Mouse (Mus musculus) liver, adult 2 months (tissue): Measurements from ENCODE around the gene Adra2b. TPM values are rescaled to one million over a fixed set of nuclear protein-coding genes. Genes with fewer than 3 reads are reported as not detected.

Experiments used
- DNase-seq: peaks from one replicate; pipeline ENCODE4 v3.0.0-alpha.2; 2011; ENCODE audit warnings: low read depth, low spot score; ENCODE audit errors: extremely low read depth
- H3K27ac ChIP-seq: fragments of 200-500 bp; replicated peaks from 2 replicates; pipeline ENCODE4 v1.5.1; 2012; ENCODE audit warnings: low read depth, mild to moderate bottlenecking, control low read depth, inconsistent platforms, low read length; ENCODE audit not compliant: insufficient read depth
- H3K27me3 ChIP-seq: fragments of 200-500 bp; 2 replicates; pipeline ENCODE4 v1.6.1; 2012; ENCODE audit warnings: mild to moderate bottlenecking, moderate library complexity, low read length, inconsistent platforms; ENCODE audit not compliant: control insufficient read depth, insufficient read depth
- H3K36me3 ChIP-seq: fragments of 200-500 bp; 2 replicates; pipeline ENCODE4 v1.6.1; 2012; ENCODE audit warnings: low read length, inconsistent platforms; ENCODE audit not compliant: control insufficient read depth, insufficient read depth
- H3K4me1 ChIP-seq: fragments of 200-500 bp; 2 replicates; pipeline ENCODE4 v1.6.1; 2011; ENCODE audit warnings: low read length; ENCODE audit not compliant: control insufficient read depth, insufficient read depth
- H3K4me3 ChIP-seq: fragments of 200-500 bp; 2 replicates; pipeline ENCODE4 v1.5.1; 2011; ENCODE audit warnings: low read depth, mild to moderate bottlenecking, control low read depth, low read length, moderate library complexity; ENCODE audit not compliant: insufficient read depth
- H3K79me2 ChIP-seq: fragments of 200-500 bp; 2 replicates; pipeline ENCODE4 v1.6.1; 2012; ENCODE audit warnings: inconsistent platforms, mild to moderate bottlenecking, low read length, moderate library complexity; ENCODE audit not compliant: control insufficient read depth, insufficient read depth
- H3K9ac ChIP-seq: fragments of 200-500 bp; 2 replicates; pipeline ENCODE4 v1.6.1; 2012; ENCODE audit warnings: low read depth, mild to moderate bottlenecking, control low read depth, inconsistent platforms, low read length
- CTCF ChIP-seq: fragments of 200-500 bp; IDR thresholded peaks from 2 replicates; pipeline ENCODE4 v1.5.1; 2011; ENCODE audit warnings: low read depth, low read length, control low read depth
- POLR2A ChIP-seq: fragments of 200-500 bp; IDR thresholded peaks from 2 replicates; pipeline ENCODE4 v1.6.1; 2011; ENCODE audit warnings: low read length, control low read depth; ENCODE audit not compliant: insufficient read depth; ENCODE audit errors: extremely low read depth
- WGBS: fragments of 180-500 bp; shearing (Covaris S2); methylation state at CpG from one replicate; pipeline ENCODE4 v1.1.7; 2018; 5-methylcytosine and 5-hydroxymethylcytosine counted together
- polyA plus RNA-seq: library from polyadenylated mRNA; depleted of rRNA; stranded (reverse); fragments of >200 nt; gene quantifications from 2 replicates; pipeline ENCODE4 v1.2.3, GENCODE M21; 2012
- total RNA-seq: library from RNA; depleted of rRNA; stranded (reverse); fragments of >200 nt; gene quantifications from 2 replicates; pipeline ENCODE4 v1.2.3, GENCODE M21; 2014

The Adra2b gene
- total and polyA plus RNA-seq, 2 experiments: 2.5 to 5.0 TPM

DNA sequence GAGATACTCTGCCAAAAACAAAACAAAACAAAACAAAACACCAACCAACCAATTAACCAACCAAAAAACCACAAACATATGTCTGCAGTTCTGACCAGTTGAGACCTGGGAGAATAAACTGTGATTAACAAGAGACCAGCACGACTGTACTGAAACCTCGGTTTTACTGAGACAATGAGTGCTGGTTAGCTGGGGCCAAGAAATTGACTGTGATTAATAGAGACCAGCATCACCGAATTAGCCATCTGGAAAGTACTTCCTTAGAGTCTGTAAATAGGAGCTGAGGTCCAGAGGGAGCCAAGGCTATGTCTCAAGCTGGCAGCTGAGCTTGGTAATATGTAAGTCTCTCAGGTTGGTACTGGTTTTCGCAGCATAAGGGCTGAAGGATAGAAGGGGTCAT lies 27.8 kb downstream of the Adra2b start:
- no peak for DNase-seq
- Histone ChIP-seq H3K9ac (no peak overlapping the region), H3K4me1 (no peaks in the 10 kb centered on the region; the same call in 1 of the 2 replicates), H3K79me2 (no peaks in the 10 kb centered on the region), H3K36me3 (no peaks in the 10 kb centered on the region), H3K4me3 (no peak overlapping the region), H3K27ac (no peak overlapping the region; the same call in 1 of the 2 replicates), H3K27me3 (no peaks in the 10 kb centered on the region)
- TF ChIP-seq CTCF (no peak), POLR2A (no peak)
- 73% methylated on average over 4 of the region's 4 CpGs for WGBS

- TF ChIP-seq POLR2A (no peak), CTCF (no peak)
- Histone ChIP-seq H3K27me3 (no peaks in the 10 kb centered on the region), H3K27ac (no peak overlapping the region; the same call in 1 of the 2 replicates), H3K79me2 (no peaks in the 10 kb centered on the region), H3K4me1 (no peaks in the 10 kb centered on the region; the same call in 1 of the 2 replicates), H3K9ac (no peak overlapping the region), H3K36me3 (no peaks in the 10 kb centered on the region), H3K4me3 (no peak overlapping the region)
- WGBS: 78% methylated on average over 3 of the region's 3 CpGs
- DNase-seq: no peak
Measured at GRCm38 (mm10) chr2:127391323-127391722, 28.3 kb downstream of the Adra2b start.

- peak; percentile 64 for DNase-seq
Measured at GRCm38 (mm10) chr2:127394606-127395161, 31.7 kb downstream of the Adra2b start.

DNA sequence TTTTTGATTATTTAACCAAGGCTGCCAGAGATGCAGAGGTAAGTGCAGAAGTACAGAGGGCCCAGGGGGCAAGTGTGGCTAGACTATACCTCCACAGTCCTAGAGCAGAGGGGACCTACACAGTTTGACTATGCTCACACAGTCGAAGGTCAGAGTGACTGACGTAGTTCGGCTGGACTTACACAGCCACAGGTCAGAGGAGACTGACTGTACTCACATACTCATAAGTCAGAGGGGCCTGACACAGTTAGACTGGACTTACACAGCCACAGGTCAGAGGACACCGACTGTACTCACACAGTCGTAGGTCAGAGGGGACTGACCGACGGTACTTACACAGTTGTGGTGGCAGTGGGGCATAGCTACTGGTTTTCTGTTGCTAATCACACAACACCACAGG lies 35.7 kb downstream of the Adra2b start:
- no peak overlapping the region for H3K9ac ChIP-seq
- H3K27me3 ChIP-seq: no peaks in the 10 kb centered on the region
- no peaks in the 10 kb centered on the region for H3K36me3 ChIP-seq
- H3K27ac ChIP-seq: no peak overlapping the region
- TF ChIP-seq POLR2A (no peak), CTCF (no peak)
- H3K4me3 ChIP-seq: no peak overlapping the region
- 30% methylated on average over 7 of the region's 7 CpGs for WGBS
- DNase-seq: peak; percentile 74
- H3K4me1 ChIP-seq: peaks cover 3% of the 10 kb centered on the region; the same call in 1 of the 2 replicates
- H3K79me2 ChIP-seq: no peaks in the 10 kb centered on the region

More at GRCm38 (mm10) chr2:127394606-127395161, 31.7 kb downstream of the Adra2b start:
- no peaks in the 10 kb centered on the region for H3K79me2 ChIP-seq
- WGBS: 91% methylated on average over 5 of the region's 5 CpGs
- H3K4me3 ChIP-seq: no peak overlapping the region
- peak overlapping the region; percentile 28; the same call in 1 of the 2 replicates for H3K27ac ChIP-seq
- peaks cover 3% of the 10 kb centered on the region; the same call in 1 of the 2 replicates for H3K4me1 ChIP-seq
- TF ChIP-seq POLR2A: no peak
- TF ChIP-seq CTCF: no peak
- no peaks in the 10 kb centered on the region for H3K27me3 ChIP-seq
- no peaks in the 10 kb centered on the region for H3K36me3 ChIP-seq
- H3K9ac ChIP-seq: no peak overlapping the region

- no peak overlapping the region for H3K9ac ChIP-seq
- H3K36me3 ChIP-seq: no peaks in the 10 kb centered on the region
- H3K27me3 ChIP-seq: no peaks in the 10 kb centered on the region
- no peak for TF ChIP-seq CTCF
- no peak for TF ChIP-seq POLR2A
- H3K79me2 ChIP-seq: no peaks in the 10 kb centered on the region
- DNase-seq: no peak
- 92% methylated on average over 6 of the region's 6 CpGs for WGBS
- H3K4me3 ChIP-seq: no peak overlapping the region
- H3K27ac ChIP-seq: no peak overlapping the region
- no peaks in the 10 kb centered on the region for H3K4me1 ChIP-seq
Measured at GRCm38 (mm10) chr2:127411126-127411525, 48.1 kb downstream of the Adra2b start.

DNA sequence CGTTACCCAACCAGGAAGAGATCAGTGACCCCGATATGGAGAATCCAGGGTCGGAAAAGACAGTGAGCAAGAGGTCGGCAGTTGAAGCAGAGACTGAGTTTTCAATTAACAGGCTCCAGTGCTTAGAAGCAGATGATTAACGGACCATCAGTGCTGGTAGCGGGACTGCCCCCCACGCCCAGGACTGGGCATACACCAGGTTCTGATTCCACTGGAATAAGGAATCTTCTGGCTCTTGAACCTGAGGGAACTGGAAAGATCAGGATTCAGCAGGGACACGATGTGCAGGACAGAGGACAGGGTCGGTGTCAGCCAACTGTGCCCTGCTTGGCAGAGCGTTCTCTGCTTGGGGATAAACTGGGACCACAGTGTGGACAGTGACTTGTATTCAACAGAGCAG lies 52.8 kb downstream of the Adra2b start:
- Histone ChIP-seq H3K27ac (no peak overlapping the region), H3K79me2 (no peaks in the 10 kb centered on the region), H3K4me1 (no peaks in the 10 kb centered on the region), H3K9ac (no peak overlapping the region), H3K36me3 (no peaks in the 10 kb centered on the region), H3K4me3 (no peak overlapping the region), H3K27me3 (no peaks in the 10 kb centered on the region)
- WGBS: 34% methylated on average over 10 of the region's 10 CpGs
- DNase-seq: peak; percentile 35
- no peak for TF ChIP-seq CTCF
- TF ChIP-seq POLR2A: no peak
